In the genomic region with DNA sequence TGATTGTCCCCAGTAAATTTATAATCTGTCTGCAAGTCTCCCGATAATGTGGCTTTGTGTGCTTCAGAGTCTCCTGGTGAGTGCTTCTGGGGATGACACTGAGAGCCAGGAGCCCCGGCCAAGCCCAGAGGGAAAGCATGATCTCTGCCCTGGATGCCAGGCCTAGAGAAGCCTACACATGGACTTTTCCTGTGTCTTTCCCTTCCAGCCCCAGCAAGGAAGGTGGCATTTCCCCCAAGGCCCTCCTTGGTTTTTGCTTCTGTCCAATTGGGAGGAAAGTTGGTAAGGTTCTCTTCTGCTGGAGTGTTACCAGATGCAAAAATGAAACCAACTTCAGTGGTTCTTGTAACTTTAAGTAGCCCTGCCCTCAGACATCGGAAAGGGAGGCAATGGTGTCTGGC, we compare ENCODE assay signal across 8 mouse cellular contexts. TPM values are rescaled to one million over a fixed set of nuclear protein-coding genes. Genes with fewer than 3 reads are reported as not detected.
DNase-seq lines count a peak whose midpoint lies in the region; ATAC-seq and TF ChIP-seq lines count a peak whose summit lies in the region.

No protein-coding gene starts in this region.

- TF ChIP-seq CTCF in layer of hippocampus, adult 2 months (conservative IDR thresholded peaks at IDR 0.05) = no peak

- H3K4me2 ChIP-seq in limb, embryonic 12.5 days = peak overlapping the region; percentile 96
- peak overlapping the region; percentile 96 for H3K4me2 ChIP-seq in stomach, embryonic 14.5 days (replicated peaks; ENCODE audit: low read depth, low read length)

- H3K4me1 ChIP-seq in limb, embryonic 12.5 days (replicated peaks) = peaks cover 57% of the 10 kb centered on the region
- H3K4me1 ChIP-seq in stomach, embryonic 14.5 days (ENCODE audit: control insufficient read depth, insufficient read depth, low read length) = peaks cover 30% of the 10 kb centered on the region

- no peak for DNase-seq in layer of hippocampus, adult 2 months (ENCODE audit: low spot score in 2 of 2)
- no peak for DNase-seq in layer of hippocampus, postnatal 36 days
- DNase-seq in cerebellum, adult 9-11 months = peak; percentile 57
- DNase-seq in heart, adult 8-10 months (ENCODE audit: low spot score) = peak; percentile 60
- no peak for DNase-seq in left cerebral cortex, adult 18-20 months (ENCODE audit: low spot score in 2 of 2)
- no peak for DNase-seq in thymus, postnatal 4 days

- 53% methylated on average over 3 of the region's 3 CpGs for WGBS in limb, embryonic 12.5 days
- 56% methylated on average over 3 of the region's 3 CpGs for WGBS in stomach, embryonic 14.5 days

- H3K36me3 ChIP-seq in limb, embryonic 12.5 days = no peaks in the 10 kb centered on the region
- H3K36me3 ChIP-seq in stomach, embryonic 14.5 days (ENCODE audit: control insufficient read depth, insufficient read depth, low read length) = no peaks in the 10 kb centered on the region

- peak overlapping the region; percentile 78 for H3K4me3 ChIP-seq in layer of hippocampus, adult 2 months
- peak overlapping the region; percentile 58 for H3K4me3 ChIP-seq in limb, embryonic 12.5 days (replicated peaks)
- no peak overlapping the region for H3K4me3 ChIP-seq in stomach, embryonic 14.5 days (ENCODE audit: low read depth, low read length)

- ATAC-seq in limb, embryonic 12.5 days (ENCODE audit: insufficient number of reproducible peaks, insufficient read depth, low FRiP score, low TSS enrichment, low read depth) = no peak
- ATAC-seq in stomach, embryonic 14.5 days (ENCODE audit: insufficient number of reproducible peaks, insufficient read depth, low FRiP score, low read depth) = no peak

- peak overlapping the region; percentile 86 for H3K27ac ChIP-seq in layer of hippocampus, adult 2 months
- H3K27ac ChIP-seq in limb, embryonic 12.5 days = no peak overlapping the region
- H3K27ac ChIP-seq in stomach, embryonic 14.5 days (ENCODE audit: low read length) = no peak overlapping the region

- no peaks in the 10 kb centered on the region for H3K27me3 ChIP-seq in limb, embryonic 12.5 days
- H3K27me3 ChIP-seq in stomach, embryonic 14.5 days (ENCODE audit: control insufficient read depth, insufficient read depth, low read length) = no peaks in the 10 kb centered on the region

- H3K9ac ChIP-seq in limb, embryonic 12.5 days (replicated peaks) = no peak overlapping the region
- H3K9ac ChIP-seq in stomach, embryonic 14.5 days (replicated peaks; ENCODE audit: low read depth, low read length) = no peak overlapping the region

- H3K9me3 ChIP-seq in limb, embryonic 12.5 days = no peaks in the 10 kb centered on the region
- no peaks in the 10 kb centered on the region for H3K9me3 ChIP-seq in stomach, embryonic 14.5 days (ENCODE audit: control insufficient read depth, low read depth, low read length)

RNA-seq across cellular contexts. Expression of a gene that starts 2.3 kb away (rescaled TPM):
- 10 to 100 TPM; 26.1 to 34.6 TPM for total RNA-seq in layer of hippocampus, adult 2 months (2021)
- total RNA-seq in layer of hippocampus, postnatal 36 days (2021) = 10 to 100 TPM; 21.2 to 28.9 TPM
- 1 to 10 TPM; 5.0 to 6.1 (median 5.2) TPM for total RNA-seq in heart, adult 8-10 months (2022)
- 12.2 and 12.5 TPM in 2 replicates for polyA plus RNA-seq in limb, embryonic 12.5 days (2016; fragmentation: Nextera tagmentation; extraction: Ambion mirVana)
- polyA plus RNA-seq in stomach, embryonic 14.5 days (2014; fragmentation: Nextera tagmentation; extraction: Ambion mirVana) = 12.2 and 12.7 TPM in 2 replicates
- total RNA-seq in left cerebral cortex, adult 18-20 months (2021) = 1 to 10 TPM; 6.1 to 6.6 TPM

RNA-seq across cellular contexts. Expression of a gene that starts 53.3 kb away (rescaled TPM):
- total RNA-seq in layer of hippocampus, adult 2 months (2021) = 10 to 100 TPM; 14.1 to 17.9 TPM
- total RNA-seq in layer of hippocampus, postnatal 36 days (2021) = 10 to 100 TPM; 14.7 to 17.2 TPM
- total RNA-seq in heart, adult 8-10 months (2022) = 10 to 100 TPM in 1 of 4 experiments, 1 to 10 TPM in 3; 7.3 to 10.8 (median 8.6) TPM
- 5.5 and 6.0 TPM in 2 replicates for polyA plus RNA-seq in limb, embryonic 12.5 days (2016; fragmentation: Nextera tagmentation; extraction: Ambion mirVana)
- 12.3 and 14.0 TPM in 2 replicates for polyA plus RNA-seq in stomach, embryonic 14.5 days (2014; fragmentation: Nextera tagmentation; extraction: Ambion mirVana)
- 10 to 100 TPM; 18.7 to 20.2 TPM for total RNA-seq in left cerebral cortex, adult 18-20 months (2021)

RNA-seq across cellular contexts. Expression of a gene that starts 54.4 kb away (rescaled TPM):
- total RNA-seq in layer of hippocampus, adult 2 months (2021) = 1 to 10 TPM; 8.6 to 9.2 TPM
- 10 to 100 TPM; 10.5 to 11.6 TPM for total RNA-seq in layer of hippocampus, postnatal 36 days (2021)
- total RNA-seq in heart, adult 8-10 months (2022) = 1 to 10 TPM; 4.1 to 5.8 (median 5.1) TPM
- 10.9 and 11.4 TPM in 2 replicates for polyA plus RNA-seq in limb, embryonic 12.5 days (2016; fragmentation: Nextera tagmentation; extraction: Ambion mirVana)
- polyA plus RNA-seq in stomach, embryonic 14.5 days (2014; fragmentation: Nextera tagmentation; extraction: Ambion mirVana) = 10.5 and 10.6 TPM in 2 replicates
- total RNA-seq in left cerebral cortex, adult 18-20 months (2021) = 1 to 10 TPM; 8.6 to 9.9 TPM

Comparison
In these comparisons a context has a peak if more than half of its experiments do, and no peak if none do; other contexts are left out.
1. DNase-seq: peak in cerebellum, adult 9-11 months (single experiment) and heart, adult 8-10 months (single experiment); none in layer of hippocampus, adult 2 months (0 of 2), layer of hippocampus, postnatal 36 days (0 of 2), left cerebral cortex, adult 18-20 months (0 of 2) and thymus, postnatal 4 days (single experiment).